Mouse (Mus musculus): ENCODE results near the gene Fkbp1a. TPM values are rescaled to one million over a fixed set of nuclear protein-coding genes. Genes with fewer than 3 reads are reported as not detected.

The Fkbp1a gene
- polyA plus RNA-seq, 1 experiment from 2014 or later, result 696 TPM

- Histone ChIP-seq H3K9me3 (ENCODE audit: low read length) (no peaks in the 10 kb centered on the region), H3K36me3 (ENCODE audit: insufficient read depth, low read length) (no peaks in the 10 kb centered on the region), H3K27ac (ENCODE audit: low read length) (peak overlapping the region; percentile 66), H3K27me3 (replicated peaks; ENCODE audit: insufficient read depth, low read length) (no peaks in the 10 kb centered on the region), H3K4me3 (ENCODE audit: low read depth, low read length) (no peak overlapping the region), H3K4me1 (ENCODE audit: insufficient read depth, low read depth, low read length) (peaks cover 3% of the 10 kb centered on the region; the same call in 1 of the 2 replicates), H3K9ac (replicated peaks; ENCODE audit: low read depth) (no peak overlapping the region), H3K4me2 (replicated peaks; ENCODE audit: low read depth, low read length) (no peak overlapping the region)
- DNase-seq (ENCODE audit: low spot score) (peak; percentile 50), ATAC-seq (peak; percentile 61)
- TF ChIP-seq EP300 (IDR thresholded peaks at IDR 0.05) (peak; percentile 94), CTCF (IDR thresholded peaks at IDR 0.05) (peak; percentile 50)
- 21% methylated on average over 8 of the region's 8 CpGs for whole genome bisulfite sequencing
Observed at GRCm38 (mm10) chr2:151530378-151531230, 11.7 kb upstream of the Fkbp1a start.

GRCm38 (mm10) chr2:151533632-151534031, 8.7 kb upstream of the Fkbp1a start:
- H3K36me3 ChIP-seq (ENCODE audit: insufficient read depth, low read length), result no peaks in the 10 kb centered on the region
- ATAC-seq (peak; percentile 51), DNase-seq (ENCODE audit: low spot score) (peak; percentile 54)
- TF ChIP-seq EP300 (IDR thresholded peaks at IDR 0.05) (peak; percentile 63), CTCF (IDR thresholded peaks at IDR 0.05) (no peak)
- no peak overlapping the region for H3K4me2 ChIP-seq (replicated peaks; ENCODE audit: low read depth, low read length)
- peaks cover 12% of the 10 kb centered on the region; the same call in 1 of the 2 replicates for H3K4me1 ChIP-seq (ENCODE audit: insufficient read depth, low read depth, low read length)
- H3K9me3 ChIP-seq (ENCODE audit: low read length), result no peaks in the 10 kb centered on the region
- H3K9ac ChIP-seq (replicated peaks; ENCODE audit: low read depth), result no peak overlapping the region
- no peak overlapping the region for H3K27ac ChIP-seq (ENCODE audit: low read length)
- H3K27me3 ChIP-seq (replicated peaks; ENCODE audit: insufficient read depth, low read length), result no peaks in the 10 kb centered on the region
- no peak overlapping the region for H3K4me3 ChIP-seq (ENCODE audit: low read depth, low read length)
- WGBS, result 64% methylated on average over 6 of the region's 6 CpGs

- Histone ChIP-seq H3K4me2 (replicated peaks; ENCODE audit: low read depth, low read length) (peak overlapping the region; percentile 34; the same call in 1 of the 2 replicates), H3K27ac (ENCODE audit: low read length) (peak overlapping the region; percentile 84)
- WGBS, result 23% methylated on average over 1 of the region's 1 CpGs
Observed at GRCm38 (mm10) chr2:151535961-151536617, 6.2 kb upstream of the Fkbp1a start.

DNA sequence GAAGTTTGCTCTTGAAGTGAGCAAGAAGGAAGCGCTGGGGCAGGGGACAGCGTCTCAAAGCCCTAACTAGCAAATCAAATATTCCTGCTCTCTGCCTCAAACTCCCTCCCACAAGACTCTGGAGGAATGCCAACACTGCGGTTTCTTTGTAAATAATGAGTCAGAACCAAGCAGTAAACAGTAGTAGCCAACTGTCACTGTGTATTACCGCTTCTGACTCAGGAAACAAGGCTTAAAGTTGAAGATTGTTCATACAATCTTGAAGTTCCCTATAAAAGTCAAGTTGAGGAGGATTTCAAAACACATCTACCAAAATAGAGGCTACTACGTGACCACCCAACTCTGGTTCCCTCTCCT, 5.7 kb upstream of the Fkbp1a start:
- Histone ChIP-seq H3K4me2 (replicated peaks; ENCODE audit: low read depth, low read length) (peak overlapping the region; percentile 34; the same call in 1 of the 2 replicates), H3K9me3 (ENCODE audit: low read length) (no peaks in the 10 kb centered on the region)

More at GRCm38 (mm10) chr2:151535961-151536617, 6.2 kb upstream of the Fkbp1a start:
- no peaks in the 10 kb centered on the region for H3K27me3 ChIP-seq (replicated peaks; ENCODE audit: insufficient read depth, low read length)
- no peaks in the 10 kb centered on the region for H3K9me3 ChIP-seq (ENCODE audit: low read length)
- TF ChIP-seq CTCF (IDR thresholded peaks at IDR 0.05), result no peak
- no peak for TF ChIP-seq EP300 (IDR thresholded peaks at IDR 0.05)
- H3K4me1 ChIP-seq (ENCODE audit: insufficient read depth, low read depth, low read length), result peaks cover 8% of the 10 kb centered on the region; the same call in 1 of the 2 replicates
- ATAC-seq (peak; percentile 56), DNase-seq (ENCODE audit: low spot score) (peak; percentile 48)
- H3K9ac ChIP-seq (replicated peaks; ENCODE audit: low read depth), result no peak overlapping the region
- H3K4me3 ChIP-seq (ENCODE audit: low read depth, low read length), result no peak overlapping the region
- no peaks in the 10 kb centered on the region for H3K36me3 ChIP-seq (ENCODE audit: insufficient read depth, low read length)

DNA sequence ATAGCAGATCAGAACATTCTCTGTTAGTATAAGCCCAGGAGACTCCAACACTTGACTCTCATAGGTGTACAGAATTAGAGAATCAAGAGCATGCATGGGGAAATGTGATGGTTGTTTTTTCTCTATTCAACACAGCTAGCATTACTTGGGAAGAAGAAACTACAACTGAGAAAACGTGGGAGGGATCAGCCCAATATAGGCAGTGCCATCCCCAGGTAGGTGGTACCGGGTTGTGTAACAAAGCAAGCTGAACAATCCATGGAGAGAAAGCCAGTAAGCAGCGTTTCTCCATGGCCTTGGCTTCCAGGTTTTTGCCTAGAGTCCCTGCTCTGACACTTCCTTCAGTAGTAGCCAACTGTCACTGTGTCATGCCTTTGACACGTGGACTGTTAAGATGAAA, 3.6 kb upstream of the Fkbp1a start:
- ATAC-seq, result no peak
- Histone ChIP-seq H3K9me3 (ENCODE audit: low read length) (no peaks in the 10 kb centered on the region), H3K4me2 (replicated peaks; ENCODE audit: low read depth, low read length) (no peak overlapping the region), H3K27ac (ENCODE audit: low read length) (no peak overlapping the region), H3K4me1 (ENCODE audit: insufficient read depth, low read depth, low read length) (peaks cover 16% of the 10 kb centered on the region; the same call in 1 of the 2 replicates), H3K4me3 (ENCODE audit: low read depth, low read length) (no peak overlapping the region), H3K36me3 (ENCODE audit: insufficient read depth, low read length) (no peaks in the 10 kb centered on the region), H3K9ac (replicated peaks; ENCODE audit: low read depth) (no peak overlapping the region), H3K27me3 (replicated peaks; ENCODE audit: insufficient read depth, low read length) (no peaks in the 10 kb centered on the region)
- 65% methylated on average over 4 of the region's 4 CpGs for WGBS
- no peak for DNase-seq (ENCODE audit: low spot score)
- TF ChIP-seq CTCF (IDR thresholded peaks at IDR 0.05) (no peak), EP300 (IDR thresholded peaks at IDR 0.05) (no peak)

More for the DNA sequence above, 5.7 kb upstream of the Fkbp1a start:
- no peak overlapping the region for H3K4me3 ChIP-seq (ENCODE audit: low read depth, low read length)
- peak overlapping the region; percentile 84 for H3K27ac ChIP-seq (ENCODE audit: low read length)
- no peaks in the 10 kb centered on the region for H3K36me3 ChIP-seq (ENCODE audit: insufficient read depth, low read length)
- DNase-seq (ENCODE audit: low spot score), result peak; percentile 91
- no peak for TF ChIP-seq CTCF (IDR thresholded peaks at IDR 0.05)
- TF ChIP-seq EP300 (IDR thresholded peaks at IDR 0.05), result peak; percentile 86
- H3K27me3 ChIP-seq (replicated peaks; ENCODE audit: insufficient read depth, low read length), result no peaks in the 10 kb centered on the region
- H3K9ac ChIP-seq (replicated peaks; ENCODE audit: low read depth), result no peak overlapping the region
- 8% methylated on average over 5 of the region's 5 CpGs for WGBS
- peak; percentile 87 for ATAC-seq
- peaks cover 11% of the 10 kb centered on the region; the same call in 1 of the 2 replicates for H3K4me1 ChIP-seq (ENCODE audit: insufficient read depth, low read depth, low read length)

Data from lung, postnatal 0 days (tissue).